Mouse (Mus musculus) hindbrain, embryonic 13.5 days (tissue): ENCODE results near the gene Afap1l2. TPM values are rescaled to one million over a fixed set of nuclear protein-coding genes. Genes with fewer than 3 reads are reported as not detected.

Source experiments
- ATAC-seq: fragments of 200-750 bp; cut with Nextera tagmentation; 2 replicates; pipeline ENCODE4 v1.8.0; 2017; ENCODE audit warnings: moderate TSS enrichment; ENCODE audit not compliant: low FRiP score
- H3K27ac ChIP-seq: fragments of 300-500 bp; sonication (generic); 2 replicates; pipeline ENCODE4 v1.5.1; 2015; ENCODE audit warnings: inconsistent platforms, mild to moderate bottlenecking, moderate library complexity
- H3K27me3 ChIP-seq: fragments of 300-500 bp; sonication (generic); 2 replicates; pipeline ENCODE4 v1.6.1; 2015; ENCODE audit warnings: mild to moderate bottlenecking, inconsistent platforms
- H3K36me3 ChIP-seq: fragments of 300-500 bp; sonication (generic); 2 replicates; pipeline ENCODE4 v1.6.1; 2015; ENCODE audit warnings: mild to moderate bottlenecking, inconsistent platforms
- H3K4me1 ChIP-seq: fragments of 300-500 bp; sonication (generic); replicated peaks from 2 replicates; pipeline ENCODE4 v1.6.1; 2015; ENCODE audit warnings: inconsistent platforms
- H3K4me2 ChIP-seq: fragments of 300-500 bp; sonication (generic); 2 replicates; pipeline ENCODE4 v1.6.1; 2015; ENCODE audit warnings: inconsistent platforms, mild to moderate bottlenecking, moderate library complexity
- H3K4me3 ChIP-seq: fragments of 300-500 bp; sonication (generic); 2 replicates; pipeline ENCODE4 v1.5.1; 2015; ENCODE audit warnings: mild to moderate bottlenecking, inconsistent platforms
- H3K9ac ChIP-seq: fragments of 300-500 bp; sonication (generic); 2 replicates; pipeline ENCODE4 v1.6.1; 2015; ENCODE audit warnings: mild to moderate bottlenecking, inconsistent platforms
- H3K9me3 ChIP-seq: fragments of 300-500 bp; sonication (generic); 2 replicates; pipeline ENCODE4 v1.6.1; 2016; ENCODE audit warnings: inconsistent platforms
- WGBS: fragments of 180-500 bp; shearing (Covaris S2); methylation state at CpG from one replicate; pipeline ENCODE4 v1.1.7; 2015; 5-methylcytosine and 5-hydroxymethylcytosine counted together
- polyA plus RNA-seq: library from polyadenylated mRNA; unstranded; fragments of >200 nt; fragmentation: Nextera tagmentation; extraction: Ambion mirVana; gene quantifications from 2 replicates; pipeline ENCODE4 v1.2.1, GENCODE M21; 2015

Gene Afap1l2
- 9.5 and 12.2 TPM in 2 replicates for polyA plus RNA-seq

DNA sequence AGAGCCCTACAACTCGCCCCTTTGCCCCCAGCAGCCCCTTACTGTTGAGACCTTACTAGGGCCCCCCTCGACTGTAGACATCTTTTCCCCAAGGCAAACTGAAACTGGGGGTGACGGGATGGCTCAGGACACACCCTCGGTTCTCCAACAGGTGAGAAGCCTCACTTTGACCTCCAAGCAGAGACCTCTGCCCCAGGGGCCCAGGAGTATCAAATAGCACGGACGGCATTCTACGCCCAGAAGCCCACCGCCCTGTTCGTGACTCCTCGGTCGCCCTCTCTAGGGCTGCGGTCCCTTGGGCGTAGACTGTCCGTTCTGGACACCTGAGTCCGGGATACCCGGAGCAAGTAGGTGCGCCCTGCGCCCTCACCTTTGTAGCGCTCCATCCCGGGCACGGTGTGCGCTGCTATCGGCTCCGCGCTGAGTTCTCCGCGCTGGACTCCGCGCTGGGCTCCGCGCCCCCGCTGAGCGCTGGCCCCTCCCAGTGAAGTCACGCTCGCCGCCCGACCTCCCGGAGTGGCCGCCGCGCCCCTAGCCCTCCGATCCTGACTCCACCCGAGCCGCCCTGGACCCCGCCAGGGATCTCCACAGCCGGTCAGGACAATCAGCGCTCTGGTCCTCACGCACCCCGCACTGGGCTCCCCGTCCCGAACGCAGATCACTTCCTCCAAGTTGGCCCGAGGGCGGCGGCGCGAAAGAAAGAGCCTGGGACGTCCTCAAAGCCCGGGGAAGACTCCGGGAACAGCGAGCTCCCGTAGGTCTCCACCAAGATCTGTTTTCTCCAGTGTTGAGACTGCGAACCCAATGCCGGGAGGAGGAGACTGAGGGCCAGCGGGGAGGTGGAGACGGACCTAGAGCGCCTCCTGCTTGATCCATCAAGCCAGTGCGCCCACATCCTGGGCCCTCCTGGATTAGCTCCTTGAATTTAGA, at the start of gene Afap1l2:
TSS of gene Afap1l2 (minus strand) at position 448 of the 930 bp plus-strand sequence.
- H3K27ac ChIP-seq, result no peak within 1 kb of the TSS
- ATAC-seq, result peak; percentile 39; the same call in 1 of the 2 replicates

DNA sequence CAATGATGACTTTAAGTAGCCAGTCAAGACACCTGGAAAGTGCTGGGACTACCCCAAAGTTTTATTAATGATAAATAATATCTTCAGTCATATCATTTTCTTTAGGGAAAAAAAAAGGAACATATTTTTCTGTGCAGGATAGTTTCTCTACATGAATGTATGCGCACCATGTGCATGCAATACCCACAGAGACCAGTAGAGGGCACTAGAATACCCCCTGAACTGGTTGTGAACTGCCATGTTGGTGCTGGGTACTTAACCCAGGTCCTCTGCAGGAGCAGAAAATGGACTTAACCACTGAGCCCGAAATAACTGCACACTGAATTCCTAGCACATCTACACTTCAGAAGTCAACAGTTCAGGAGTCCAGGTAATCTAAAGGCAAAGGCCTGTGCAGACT, 49.5 kb upstream of the Afap1l2 start:
- Histone ChIP-seq H3K36me3 (peaks cover 14% of the 10 kb centered on the region), H3K4me1 (no peaks in the 10 kb centered on the region), H3K27me3 (no peaks in the 10 kb centered on the region), H3K9ac (no peak overlapping the region), H3K9me3 (peaks cover 4% of the 10 kb centered on the region; the same call in 1 of the 2 replicates), H3K4me3 (no peak overlapping the region), H3K4me2 (no peak overlapping the region), H3K27ac (no peak overlapping the region)
- WGBS, result 98% methylated on average over 2 of the region's 2 CpGs
- no peak for ATAC-seq

More for the DNA sequence above, at the start of gene Afap1l2:
- H3K27me3 ChIP-seq, result peaks cover 54% of the 10 kb centered on the region
- 3% methylated on average over 68 of the region's 68 CpGs for WGBS
- H3K4me2 ChIP-seq, result peak within 1 kb of the TSS; percentile 84
- peak within 1 kb of the TSS; percentile 48 for H3K4me3 ChIP-seq
- H3K9me3 ChIP-seq, result no peaks in the 10 kb centered on the region
- H3K36me3 ChIP-seq, result no peaks in the 10 kb centered on the region
- H3K4me1 ChIP-seq, result peaks cover 30% of the 10 kb centered on the region
- H3K9ac ChIP-seq, result peak within 1 kb of the TSS; percentile 74

DNA sequence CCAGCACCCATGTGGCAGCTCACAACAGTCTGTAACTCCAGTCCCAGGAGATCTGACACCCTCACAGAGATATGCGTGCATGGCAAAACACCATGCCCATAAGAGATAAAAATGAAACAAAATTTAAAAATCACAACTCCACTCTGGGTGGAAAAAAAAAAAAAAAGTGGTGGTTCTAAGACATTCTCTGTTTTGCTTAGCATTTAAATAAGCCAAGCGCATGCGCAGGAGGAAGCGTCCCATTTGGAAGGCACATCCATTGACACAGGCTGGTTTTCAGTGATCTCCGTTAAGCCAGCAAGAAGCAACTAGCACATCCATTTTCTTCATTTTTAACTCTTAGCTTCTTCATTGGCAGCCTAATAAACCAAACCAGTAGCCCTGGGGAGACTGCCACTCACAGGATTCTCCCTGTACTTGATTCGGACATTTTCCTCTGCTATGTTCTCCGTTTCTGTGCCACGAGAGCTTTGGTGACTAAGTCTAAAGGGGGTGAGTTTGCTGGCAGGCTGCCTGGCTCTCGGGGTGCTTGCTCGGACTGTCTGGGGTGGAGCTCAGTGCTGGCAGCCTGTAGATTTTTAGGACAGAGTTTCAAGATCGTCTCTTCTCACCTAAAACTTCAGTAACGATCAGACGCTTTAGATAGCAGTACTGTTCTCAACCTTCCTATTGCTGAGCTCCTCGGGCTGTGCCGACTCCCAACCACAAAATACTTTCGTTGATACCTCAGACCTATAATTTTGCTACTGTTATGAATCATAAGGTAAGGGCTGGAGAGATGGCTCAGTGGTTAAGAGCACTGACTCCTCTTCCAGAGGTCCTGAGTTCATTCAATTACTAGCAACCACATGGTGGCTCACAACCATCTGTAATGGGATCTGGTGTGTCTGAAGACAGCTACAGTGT, 47.4 kb upstream of the Afap1l2 start:
- no peak for ATAC-seq
- peaks cover 4% of the 10 kb centered on the region; the same call in 1 of the 2 replicates for H3K9me3 ChIP-seq
- H3K4me1 ChIP-seq, result 0 out of 2 replicates have a peak, but pooled peaks cover 6% of the 10 kb centered on the region
- no peak overlapping the region for H3K9ac ChIP-seq
- no peak overlapping the region for H3K4me2 ChIP-seq
- H3K4me3 ChIP-seq, result no peak overlapping the region
- 90% methylated on average over 16 of the region's 16 CpGs for WGBS
- no peak overlapping the region for H3K27ac ChIP-seq
- H3K27me3 ChIP-seq, result 0 out of 2 replicates have a peak, but pooled peaks cover 3% of the 10 kb centered on the region
- H3K36me3 ChIP-seq, result peaks cover 11% of the 10 kb centered on the region

DNA sequence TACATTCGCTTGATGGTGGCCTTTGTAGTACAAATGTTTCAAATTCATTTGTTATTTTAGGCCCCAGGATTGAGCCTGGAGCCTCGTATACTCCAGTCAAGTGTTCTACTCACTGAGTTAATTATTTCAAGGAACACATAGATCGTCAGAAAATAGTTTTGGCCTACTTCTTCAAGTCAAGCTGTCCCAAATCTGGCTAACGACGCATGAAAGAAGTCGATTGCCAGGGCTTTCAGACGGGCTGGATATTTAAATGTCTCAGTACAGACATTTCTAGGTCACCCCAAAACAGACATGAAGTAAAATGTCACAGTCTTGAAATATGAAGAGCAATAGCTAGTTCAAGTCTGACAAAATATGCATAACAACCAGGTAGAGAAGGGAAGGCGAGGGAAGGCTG, 44.9 kb upstream of the Afap1l2 start:
- Histone ChIP-seq H3K4me1 (peaks cover 20% of the 10 kb centered on the region), H3K4me2 (no peak overlapping the region), H3K27me3 (0 out of 2 replicates have a peak, but pooled peaks cover 3% of the 10 kb centered on the region), H3K36me3 (peaks cover 5% of the 10 kb centered on the region), H3K9ac (no peak overlapping the region), H3K9me3 (peaks cover 4% of the 10 kb centered on the region; the same call in 1 of the 2 replicates), H3K27ac (no peak overlapping the region), H3K4me3 (no peak overlapping the region)
- WGBS, result 79% methylated on average over 8 of the region's 8 CpGs
- no peak for ATAC-seq

DNA sequence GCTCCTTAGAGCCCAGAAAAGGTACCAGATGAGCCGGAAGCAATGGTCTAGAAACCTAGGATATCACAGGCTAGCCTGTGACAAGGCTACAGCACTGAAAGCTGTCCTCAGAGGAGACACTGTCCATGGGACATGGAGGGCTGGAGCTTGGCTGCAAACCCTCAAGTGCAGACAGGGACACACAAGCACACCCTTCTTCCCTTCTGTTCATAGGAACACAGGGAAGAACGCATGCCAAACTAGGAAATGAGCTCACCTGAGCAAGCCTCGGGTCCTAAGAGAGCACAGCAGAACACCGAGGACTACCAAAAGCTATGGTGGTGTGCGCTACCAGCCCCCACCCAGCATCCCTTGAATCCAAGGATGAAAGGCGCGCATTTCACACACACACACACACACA, 44.0 kb upstream of the Afap1l2 start:
- Histone ChIP-seq H3K36me3 (no peaks in the 10 kb centered on the region), H3K9ac (no peak overlapping the region), H3K27me3 (0 out of 2 replicates have a peak, but pooled peaks cover 3% of the 10 kb centered on the region), H3K4me3 (no peak overlapping the region), H3K9me3 (no peaks in the 10 kb centered on the region), H3K4me2 (no peak overlapping the region), H3K27ac (no peak overlapping the region), H3K4me1 (peaks cover 20% of the 10 kb centered on the region)
- 97% methylated on average over 7 of the region's 7 CpGs for WGBS
- ATAC-seq, result no peak

DNA sequence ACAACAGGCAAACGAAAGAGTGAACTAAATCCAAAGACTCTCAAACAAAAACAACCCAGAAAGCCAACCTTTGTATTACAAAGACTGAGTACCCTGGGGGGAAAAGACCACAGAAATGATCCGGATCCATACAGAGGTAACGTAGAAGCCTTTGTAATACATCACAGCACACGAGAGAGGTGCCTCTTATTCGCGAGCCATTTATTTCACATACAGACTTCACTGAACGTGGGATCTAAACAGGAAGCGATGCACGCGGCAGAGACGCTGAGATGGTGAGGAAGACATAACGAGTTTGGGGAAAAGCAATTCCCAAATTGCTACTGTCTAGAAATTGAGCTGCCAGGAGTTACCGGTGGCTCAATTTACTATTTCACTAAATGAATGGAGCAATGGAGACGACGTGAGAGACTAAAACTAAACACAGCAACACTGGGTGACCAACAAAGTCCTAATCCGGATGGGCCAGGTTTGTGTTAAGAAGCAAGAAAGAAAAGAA, 41.6 kb upstream of the Afap1l2 start:
- no peak for ATAC-seq
- Histone ChIP-seq H3K27me3 (0 out of 2 replicates have a peak, but pooled peaks cover 3% of the 10 kb centered on the region), H3K27ac (peak overlapping the region; percentile 1), H3K4me1 (peaks cover 20% of the 10 kb centered on the region), H3K9ac (no peak overlapping the region), H3K9me3 (no peaks in the 10 kb centered on the region), H3K4me2 (peak overlapping the region; percentile 15), H3K36me3 (no peaks in the 10 kb centered on the region), H3K4me3 (no peak overlapping the region)
- 30% methylated on average over 16 of the region's 16 CpGs for WGBS

DNA sequence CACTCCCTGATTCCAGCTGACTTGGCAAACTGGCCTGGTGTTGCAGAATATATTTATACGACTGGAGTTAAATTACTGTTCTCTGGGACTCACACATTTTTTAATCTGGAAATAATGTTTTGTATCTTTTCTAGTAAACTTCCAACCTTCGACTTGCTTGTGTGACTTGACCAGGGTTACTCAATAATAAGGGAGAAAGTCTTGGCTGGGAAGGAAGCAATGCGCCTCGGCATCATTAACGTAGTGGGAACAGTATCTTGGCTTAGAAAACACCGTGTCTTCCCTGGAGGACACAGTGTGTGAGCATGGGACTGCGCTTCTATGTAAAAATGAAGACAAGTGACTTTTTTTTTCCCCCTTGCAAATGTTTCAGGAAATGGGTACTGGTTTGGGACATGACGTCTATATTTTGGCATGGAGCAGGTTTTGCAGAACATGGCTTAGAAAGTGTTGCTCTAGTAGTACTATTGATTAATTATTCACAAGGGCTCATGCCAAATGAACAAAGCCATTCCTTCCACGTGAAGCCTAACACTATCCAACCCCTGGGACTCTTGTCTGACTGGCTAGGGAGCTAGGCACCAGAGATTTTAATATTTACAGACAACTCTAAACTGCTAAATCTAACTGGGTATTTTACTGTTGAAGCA, 39.8 kb upstream of the Afap1l2 start:
- 80% methylated on average over 9 of the region's 9 CpGs for WGBS
- no peak for ATAC-seq
- 0 out of 2 replicates have a peak, but pooled peaks cover 3% of the 10 kb centered on the region for H3K27me3 ChIP-seq

DNA sequence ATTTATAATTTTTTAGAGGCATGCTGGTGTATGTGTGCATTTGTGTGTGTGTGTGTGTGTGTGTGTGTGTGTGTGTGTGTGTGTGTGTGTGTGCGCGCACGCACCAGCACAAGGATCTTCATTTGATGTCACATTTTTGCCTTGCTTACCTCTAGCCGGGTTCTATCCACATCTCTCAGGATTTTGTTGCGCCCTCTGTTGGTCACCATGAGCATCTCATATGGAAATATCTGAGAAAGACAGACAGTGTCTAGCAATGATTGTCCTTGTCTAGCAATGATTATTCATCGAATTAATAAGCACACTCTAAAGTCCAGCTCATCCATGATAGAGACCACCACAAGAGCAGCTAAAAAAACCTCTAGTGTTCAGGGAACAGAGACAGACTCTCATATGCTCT, 31.2 kb upstream of the Afap1l2 start:
- no peak overlapping the region for H3K4me2 ChIP-seq
- WGBS, result 63% methylated on average over 6 of the region's 6 CpGs
- H3K36me3 ChIP-seq, result peaks cover 40% of the 10 kb centered on the region
- H3K4me1 ChIP-seq, result 0 out of 2 replicates have a peak, but pooled peaks cover 2% of the 10 kb centered on the region
- H3K9ac ChIP-seq, result no peak overlapping the region
- H3K9me3 ChIP-seq, result no peaks in the 10 kb centered on the region
- ATAC-seq, result no peak
- H3K27me3 ChIP-seq, result no peaks in the 10 kb centered on the region
- no peak overlapping the region for H3K27ac ChIP-seq
- H3K4me3 ChIP-seq, result no peak overlapping the region

More for the DNA sequence above, 39.8 kb upstream of the Afap1l2 start:
- Histone ChIP-seq H3K4me3 (no peak overlapping the region), H3K9ac (no peak overlapping the region), H3K27ac (no peak overlapping the region), H3K4me2 (no peak overlapping the region), H3K4me1 (peaks cover 20% of the 10 kb centered on the region), H3K9me3 (no peaks in the 10 kb centered on the region), H3K36me3 (0 out of 2 replicates have a peak, but pooled peaks cover 6% of the 10 kb centered on the region)

DNA sequence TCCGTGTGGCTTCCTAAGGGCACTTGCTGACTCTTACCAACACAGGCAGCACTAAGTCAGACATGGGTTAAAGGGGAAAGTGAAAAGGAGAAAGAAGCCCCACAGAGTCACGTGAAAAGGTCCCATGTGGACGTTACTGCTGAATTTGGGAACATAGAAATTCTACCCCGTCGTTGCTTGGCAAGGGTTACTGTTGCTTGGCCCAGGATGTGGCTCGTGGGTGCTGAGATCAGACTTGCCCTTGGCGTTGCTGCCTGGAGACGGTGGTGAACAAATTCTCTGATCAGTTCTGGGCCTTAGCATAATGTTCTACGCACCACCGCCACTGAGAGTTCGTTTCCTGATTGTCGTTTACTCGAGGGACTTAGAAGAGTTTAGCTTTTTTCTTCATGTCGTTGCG, 28.8 kb upstream of the Afap1l2 start:
- no peak overlapping the region for H3K9ac ChIP-seq
- WGBS, result 81% methylated on average over 15 of the region's 15 CpGs
- H3K27me3 ChIP-seq, result no peaks in the 10 kb centered on the region
- H3K9me3 ChIP-seq, result no peaks in the 10 kb centered on the region
- H3K27ac ChIP-seq, result no peak overlapping the region
- H3K4me1 ChIP-seq, result 0 out of 2 replicates have a peak, but pooled peaks cover 2% of the 10 kb centered on the region
- H3K4me2 ChIP-seq, result no peak overlapping the region
- H3K4me3 ChIP-seq, result no peak overlapping the region
- peaks cover 34% of the 10 kb centered on the region for H3K36me3 ChIP-seq
- ATAC-seq, result no peak

DNA sequence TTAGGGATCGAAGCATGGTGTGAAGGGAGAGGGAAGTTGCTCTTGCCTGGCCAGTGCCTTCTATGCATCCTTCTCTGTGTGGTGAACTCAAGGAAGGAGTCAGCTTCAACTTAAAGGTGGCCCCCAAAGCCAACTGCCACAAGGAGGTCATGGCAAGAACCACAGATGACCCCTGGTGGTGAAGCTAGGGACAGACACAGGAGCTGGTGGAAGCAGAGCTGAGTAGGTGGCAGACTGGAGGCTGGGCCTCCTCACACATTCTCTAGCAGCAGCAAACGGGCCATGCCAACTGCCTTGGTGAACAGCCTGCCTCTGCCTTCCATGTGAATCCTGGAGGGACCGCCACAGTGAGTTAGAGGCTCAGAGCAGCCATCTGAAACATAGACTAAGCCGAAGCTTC, 23.6 kb upstream of the Afap1l2 start:
- H3K27ac ChIP-seq, result no peak overlapping the region
- no peak for ATAC-seq
- no peak overlapping the region for H3K4me3 ChIP-seq
- 70% methylated on average over 4 of the region's 4 CpGs for WGBS
- H3K9ac ChIP-seq, result no peak overlapping the region
- peaks cover 5% of the 10 kb centered on the region; the same call in 1 of the 2 replicates for H3K9me3 ChIP-seq
- peaks cover 5% of the 10 kb centered on the region for H3K36me3 ChIP-seq
- no peaks in the 10 kb centered on the region for H3K27me3 ChIP-seq
- H3K4me2 ChIP-seq, result no peak overlapping the region
- peaks cover 10% of the 10 kb centered on the region for H3K4me1 ChIP-seq

DNA sequence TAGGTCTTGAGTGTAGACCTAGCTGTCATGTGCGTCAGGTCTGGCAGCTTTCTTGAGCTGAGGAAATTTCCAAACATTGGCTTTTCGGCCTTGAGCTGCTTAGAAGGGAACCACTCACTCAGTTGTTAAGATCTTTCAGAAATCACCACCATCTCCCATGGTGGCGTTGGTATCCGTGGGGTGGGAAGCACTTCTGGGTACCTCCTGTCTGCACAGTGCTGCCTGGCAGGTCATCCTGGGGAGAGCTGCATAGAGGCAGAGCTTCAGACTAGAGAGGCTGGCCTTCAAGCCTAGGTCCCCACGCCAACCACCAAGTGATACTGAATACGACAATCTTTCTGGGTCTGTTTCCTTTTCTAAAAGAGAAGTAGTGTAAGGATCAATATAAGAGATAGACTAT, 21.4 kb upstream of the Afap1l2 start:
- Histone ChIP-seq H3K4me1 (peaks cover 8% of the 10 kb centered on the region), H3K4me3 (no peak overlapping the region), H3K36me3 (peaks cover 2% of the 10 kb centered on the region), H3K9ac (no peak overlapping the region), H3K27me3 (no peaks in the 10 kb centered on the region), H3K27ac (no peak overlapping the region), H3K9me3 (peaks cover 9% of the 10 kb centered on the region; the same call in 1 of the 2 replicates), H3K4me2 (no peak overlapping the region)
- ATAC-seq, result no peak
- 94% methylated on average over 6 of the region's 6 CpGs for WGBS
